Mouse (Mus musculus) CH12.LX (cell line): ENCODE data around the gene Itsn1. TPM values are rescaled to one million over a fixed set of nuclear protein-coding genes. Genes with fewer than 3 reads are reported as not detected.
A peak's percentile ranks its signal among the peaks of the same experiment; 100 is the strongest.

Source experiments
- DNase-seq: peaks from one replicate; pipeline ENCODE4 v3.0.0-alpha.2; 2013; ENCODE audit errors: extremely low read depth
- H3K27ac ChIP-seq: 2 replicates; pipeline ENCODE4 v1.5.1; 2012; ENCODE audit warnings: low read depth, mild to moderate bottlenecking, control low read depth, moderate library complexity; ENCODE audit not compliant: insufficient read depth
- H3K27me3 ChIP-seq: replicated peaks from 2 replicates; pipeline ENCODE3; 2012; ENCODE audit warnings: inconsistent platforms
- H3K36me3 ChIP-seq, 2 experiments: replicated peaks in 1 of 2; 2 replicates each; pipeline versions ENCODE3 to v1.6.1; 2012; ENCODE audit warnings: inconsistent platforms in 1 of 2, low read length in 1 of 2, mild to moderate bottlenecking in 1 of 2, mixed read lengths in 1 of 2, moderate library complexity in 1 of 2; ENCODE audit not compliant: control insufficient read depth in 1 of 2, insufficient read depth in 1 of 2
- H3K4me1 ChIP-seq, 2 experiments: 2 replicates each; pipeline ENCODE4 v1.6.1; 2012; ENCODE audit warnings: inconsistent platforms in 1 of 2, moderate library complexity in 1 of 2; ENCODE audit not compliant: insufficient read depth in 2 of 2, control insufficient read depth in 1 of 2
- H3K4me2 ChIP-seq: 2 replicates; pipeline ENCODE4 v1.6.1; 2012; ENCODE audit warnings: low read depth, mild to moderate bottlenecking, control low read depth; ENCODE audit not compliant: poor library complexity, insufficient read depth, severe bottlenecking
- H3K4me3 ChIP-seq, 3 experiments: fragments of 150-350 bp in 1 of 3; sonication (generic) in 1 of 3; replicated peaks in 1 of 3; 2 replicates each; pipeline versions ENCODE3 to v1.5.1; 2011 to 2012; ENCODE audit warnings: low read depth in 2 of 3, low read length in 2 of 3, mild to moderate bottlenecking in 2 of 3, moderate library complexity in 2 of 3, control low read depth in 1 of 3, improper control_type of control experiment in 1 of 3, inconsistent platforms in 1 of 3, mixed read lengths in 1 of 3; ENCODE audit not compliant: poor library complexity in 1 of 3
- H3K79me2 ChIP-seq: replicated peaks from 2 replicates; pipeline ENCODE4 v1.6.1; 2012; ENCODE audit warnings: mild to moderate bottlenecking, moderate library complexity; ENCODE audit not compliant: control insufficient read depth, poor library complexity, insufficient read depth, severe bottlenecking; ENCODE audit errors: extremely low read depth
- H3K9ac ChIP-seq: 2 replicates; pipeline ENCODE4 v1.6.1; 2012; ENCODE audit warnings: low read depth, mild to moderate bottlenecking, control low read depth, moderate library complexity; ENCODE audit not compliant: insufficient read depth
- H3K9me3 ChIP-seq: replicated peaks from 2 replicates; pipeline ENCODE3; 2012; ENCODE audit warnings: low read length, inconsistent platforms, mixed read lengths
- BHLHE40 ChIP-seq: IDR thresholded peaks from 2 replicates; pipeline ENCODE4 v1.6.1; 2011; ENCODE audit warnings: mild to moderate bottlenecking, low read depth, low read length, improper control_type of control experiment
- CHD1 ChIP-seq: IDR thresholded peaks from 2 replicates; pipeline ENCODE4 v1.6.1; 2012; ENCODE audit warnings: low read depth, low read length, improper control_type of control experiment, inconsistent platforms
- CHD2 ChIP-seq: IDR thresholded peaks from 2 replicates; pipeline ENCODE4 v1.6.1; 2011; ENCODE audit warnings: low read length, improper control_type of control experiment
- CTCF ChIP-seq, 2 experiments: IDR thresholded peaks in 1 of 2; conservative IDR thresholded peaks in 1 of 2; 2 replicates each; pipeline ENCODE4 v1.5.1; 2011 to 2012; ENCODE audit warnings: low read depth in 2 of 2, low read length in 2 of 2, improper control_type of control experiment in 1 of 2, inconsistent platforms in 1 of 2, mild to moderate bottlenecking in 1 of 2, moderate library complexity in 1 of 2
- E2F4 ChIP-seq: IDR thresholded peaks from 2 replicates; pipeline ENCODE4 v1.6.1; 2011; ENCODE audit warnings: low read depth, low read length, improper control_type of control experiment; ENCODE audit not compliant: insufficient replicate concordance
- ELF1 ChIP-seq: IDR thresholded peaks from 2 replicates; pipeline ENCODE4 v1.6.1; 2014; ENCODE audit warnings: low read depth, mild to moderate bottlenecking, inconsistent platforms, low read length, improper control_type of control experiment
- EP300 ChIP-seq: IDR thresholded peaks from 2 replicates; pipeline ENCODE4 v1.6.1; 2011; ENCODE audit warnings: low read length, improper control_type of control experiment
- ETS1 ChIP-seq: conservative IDR thresholded peaks from 2 replicates; pipeline ENCODE4 v1.6.1; 2012; ENCODE audit warnings: low read depth, mild to moderate bottlenecking, inconsistent platforms, low read length, improper control_type of control experiment, moderate library complexity
- GABPA ChIP-seq: IDR thresholded peaks from 2 replicates; pipeline ENCODE4 v1.6.1; 2012; ENCODE audit warnings: low read depth, low read length, improper control_type of control experiment, inconsistent platforms; ENCODE audit not compliant: insufficient replicate concordance
- HCFC1 ChIP-seq: IDR thresholded peaks from 2 replicates; pipeline ENCODE4 v1.6.1; 2012; ENCODE audit warnings: low read depth, mild to moderate bottlenecking, inconsistent platforms, low read length, improper control_type of control experiment
- IRF4 ChIP-seq: IDR thresholded peaks from 2 replicates; pipeline ENCODE4 v1.6.1; 2014; ENCODE audit warnings: low read depth, mild to moderate bottlenecking, inconsistent platforms, low read length, improper control_type of control experiment
- JUN ChIP-seq: IDR thresholded peaks from 2 replicates; pipeline ENCODE4 v1.6.1; 2011; ENCODE audit warnings: low read depth, mild to moderate bottlenecking, low read length, improper control_type of control experiment, moderate library complexity; ENCODE audit not compliant: insufficient read depth
- JUND ChIP-seq: conservative IDR thresholded peaks from 2 replicates; pipeline ENCODE4 v1.6.1; 2011; ENCODE audit warnings: low read depth, low read length, improper control_type of control experiment
- KAT2A ChIP-seq: IDR thresholded peaks from 2 replicates; pipeline ENCODE4 v1.6.1; 2012; ENCODE audit warnings: low read length, improper control_type of control experiment, inconsistent platforms; ENCODE audit not compliant: insufficient replicate concordance
- MAFK ChIP-seq: IDR thresholded peaks from 2 replicates; pipeline ENCODE4 v1.6.1; 2011; ENCODE audit warnings: low read length, improper control_type of control experiment; ENCODE audit not compliant: insufficient replicate concordance
- MAX ChIP-seq: IDR thresholded peaks from 2 replicates; pipeline ENCODE4 v1.6.1; 2011; ENCODE audit warnings: low read length, improper control_type of control experiment
- MAZ ChIP-seq: IDR thresholded peaks from 2 replicates; pipeline ENCODE4 v1.6.1; 2012; ENCODE audit warnings: low read depth, mild to moderate bottlenecking, inconsistent platforms, low read length, improper control_type of control experiment, moderate library complexity
- MEF2A ChIP-seq: IDR thresholded peaks from 2 replicates; pipeline ENCODE4 v1.6.1; 2014; ENCODE audit warnings: low read depth, mild to moderate bottlenecking, inconsistent platforms, low read length, improper control_type of control experiment, borderline replicate concordance
- MXI1 ChIP-seq: IDR thresholded peaks from 2 replicates; pipeline ENCODE4 v1.6.1; 2011; ENCODE audit warnings: mild to moderate bottlenecking, low read depth, low read length, improper control_type of control experiment
- MYC ChIP-seq: IDR thresholded peaks from 2 replicates; pipeline ENCODE4 v1.6.1; 2011; ENCODE audit warnings: low read depth, mild to moderate bottlenecking, improper control_type of control experiment, low read length
- NELFE ChIP-seq: IDR thresholded peaks from 2 replicates; pipeline ENCODE4 v1.6.1; 2011; ENCODE audit warnings: low read depth, low read length, improper control_type of control experiment
- NRF1 ChIP-seq: IDR thresholded peaks from 2 replicates; pipeline ENCODE4 v1.6.1; 2014; ENCODE audit warnings: low read depth, mild to moderate bottlenecking, inconsistent platforms, low read length, improper control_type of control experiment, moderate library complexity
- PAX5 ChIP-seq: IDR thresholded peaks from 2 replicates; pipeline ENCODE4 v1.6.1; 2012; ENCODE audit warnings: low read length, inconsistent platforms, mixed read lengths
- POLR2A ChIP-seq: IDR thresholded peaks from 2 replicates; pipeline ENCODE4 v1.6.1; 2011; ENCODE audit warnings: low read depth, mild to moderate bottlenecking, improper control_type of control experiment, low read length
- POLR2AphosphoS2 ChIP-seq: IDR thresholded peaks from 2 replicates; pipeline ENCODE4 v1.6.1; 2011; ENCODE audit warnings: low read depth, low read length, improper control_type of control experiment
- RAD21 ChIP-seq: IDR thresholded peaks from 2 replicates; pipeline ENCODE4 v1.6.1; 2011; ENCODE audit warnings: low read depth, mild to moderate bottlenecking, low read length, improper control_type of control experiment, moderate library complexity
- RCOR1 ChIP-seq: conservative IDR thresholded peaks from 2 replicates; pipeline ENCODE4 v1.6.1; 2012; ENCODE audit warnings: low read depth, mild to moderate bottlenecking, inconsistent platforms, low read length, improper control_type of control experiment
- SIN3A ChIP-seq: IDR thresholded peaks from 2 replicates; pipeline ENCODE4 v1.6.1; 2012; ENCODE audit warnings: low read length, improper control_type of control experiment, inconsistent platforms
- SMC3 ChIP-seq: IDR thresholded peaks from 2 replicates; pipeline ENCODE4 v1.6.1; 2011; ENCODE audit warnings: low read depth, low read length, improper control_type of control experiment
- TBP ChIP-seq: conservative IDR thresholded peaks from 2 replicates; pipeline ENCODE4 v1.6.1; 2011; ENCODE audit warnings: low read depth, low read length, improper control_type of control experiment
- TCF12 ChIP-seq: IDR thresholded peaks from 2 replicates; pipeline ENCODE4 v1.6.1; 2014; ENCODE audit warnings: low read depth, mild to moderate bottlenecking, inconsistent platforms, low read length, improper control_type of control experiment
- UBTF ChIP-seq: IDR thresholded peaks from 2 replicates; pipeline ENCODE4 v1.6.1; 2012; ENCODE audit warnings: low read depth, mild to moderate bottlenecking, inconsistent platforms, low read length, improper control_type of control experiment, moderate library complexity
- USF1 ChIP-seq: IDR thresholded peaks from 2 replicates; pipeline ENCODE4 v1.6.1; 2014; ENCODE audit warnings: low read depth, mild to moderate bottlenecking, inconsistent platforms, low read length, improper control_type of control experiment
- USF2 ChIP-seq: conservative IDR thresholded peaks from 2 replicates; pipeline ENCODE4 v1.6.1; 2011; ENCODE audit warnings: low read depth, low read length, improper control_type of control experiment
- ZC3H11A ChIP-seq: IDR thresholded peaks from 2 replicates; pipeline ENCODE4 v1.6.1; 2012; ENCODE audit warnings: low read depth, mild to moderate bottlenecking, inconsistent platforms, low read length, improper control_type of control experiment
- ZKSCAN1 ChIP-seq: IDR thresholded peaks from 2 replicates; pipeline ENCODE4 v1.6.1; 2012; ENCODE audit warnings: low read depth, inconsistent platforms, low read length, improper control_type of control experiment, borderline replicate concordance
- ZMIZ1 ChIP-seq: IDR thresholded peaks from 2 replicates; pipeline ENCODE4 v1.6.1; 2012; ENCODE audit warnings: low read depth, mild to moderate bottlenecking, inconsistent platforms, low read length, improper control_type of control experiment
- ZNF384 ChIP-seq: IDR thresholded peaks from 2 replicates; pipeline ENCODE4 v1.6.1; 2012; ENCODE audit warnings: low read depth, low read length, improper control_type of control experiment, inconsistent platforms
- dilution Hi-C: fragments of 300-500 bp; cut with MboI; formaldehyde crosslinking; loops from 2 replicates; pipeline ENCODE4 v1.14.3; 2020; ENCODE audit warnings: low sequenced_read_pairs; ENCODE audit not compliant: extremely low pct_unique_long_range_greater_than_20kb, extremely low pct_ligation_motif_present
- in situ Hi-C: fragments of 300-500 bp; cut with MboI; formaldehyde crosslinking; loops from 3 replicates; pipeline ENCODE4 v1.14.3; 2019; ENCODE audit warnings: low sequenced_read_pairs, low pct_ligation_motif_present, low pct_unique_long_range_greater_than_20kb, mixed read lengths
- polyA plus RNA-seq: library from polyadenylated mRNA; unstranded; fragments of >175 nt; gene quantifications from 2 replicates; pipeline ENCODE4 v1.2.1, GENCODE M21; 2012; ENCODE audit warnings: low read depth; ENCODE audit not compliant: insufficient read length
- total RNA-seq, 2 experiments: library from RNA; depleted of rRNA; stranded (reverse); fragments of 300-350 nt in 1 of 2; fragments of >200 nt in 1 of 2; gene quantifications; 2 replicates each; pipeline ENCODE4 v1.2.3; 2012 to 2014

Gene Itsn1
- total and polyA plus RNA-seq, 3 experiments = 32.5 to 54.5 (median 46.3) TPM

DNA sequence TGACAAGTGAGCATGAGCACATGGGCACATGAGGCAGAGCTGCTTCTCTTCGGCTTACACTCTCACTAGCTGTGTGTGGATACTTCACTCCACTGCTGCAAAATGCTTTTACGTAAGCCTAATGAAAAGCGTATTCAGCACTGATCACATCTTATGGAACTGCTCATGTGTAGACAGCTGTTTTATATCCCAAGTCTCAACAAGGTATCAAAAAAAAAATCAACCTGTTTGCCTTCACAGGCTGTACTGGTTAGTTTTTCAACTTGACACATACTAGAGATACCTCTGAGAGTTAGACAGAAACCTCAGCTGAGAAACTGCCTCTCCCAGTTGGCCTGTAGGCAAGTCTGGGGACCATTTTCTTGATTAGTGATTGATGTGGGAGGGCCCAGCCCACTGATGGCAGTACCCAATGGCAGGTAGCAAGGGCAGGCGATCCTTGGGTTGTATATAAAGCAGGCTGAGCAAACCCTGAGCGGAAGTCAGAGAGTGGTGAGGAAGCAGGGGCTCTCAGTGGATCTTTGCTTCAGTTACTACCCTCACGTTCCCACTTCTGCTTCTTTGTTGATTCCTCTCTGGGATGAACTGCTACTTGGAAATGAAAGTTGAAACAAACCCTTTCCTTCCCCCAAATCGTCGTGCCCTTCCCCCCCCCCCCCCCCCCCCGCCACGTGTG is 203.9 kb downstream of the Itsn1 start:
- Histone ChIP-seq H3K4me2 (peak overlapping the region; percentile 81), H3K9me3 (no peaks in the 10 kb centered on the region), H3K36me3 (peaks cover 14 to 23% of the 10 kb centered on the region in 2 experiments), H3K27me3 (no peaks in the 10 kb centered on the region), H3K9ac (peak overlapping the region; percentile 49), H3K27ac (peak overlapping the region; percentile 41; the same call in 1 of the 2 replicates), H3K4me3 (peak overlapping the region in 1 of 3 experiments; percentile 9), H3K4me1 (peaks cover 4 to 34% of the 10 kb centered on the region in 2 experiments; a peak in 2 of 4 replicates), H3K79me2 (peaks cover 27% of the 10 kb centered on the region)
- in situ Hi-C loops (loop anchor here (10.0 kb wide), 1 partner anchor 512 kb away; no protein-coding TSS in a partner anchor), dilution Hi-C loops (no loop called here)
- peak; percentile 74 for DNase-seq
- TF ChIP-seq ZMIZ1 = no peak; the same call in 1 of the 2 replicates
- TF ChIP-seq USF1 = no peak
- no peak for TF ChIP-seq JUN
- TF ChIP-seq ZC3H11A = no peak
- no peak for TF ChIP-seq RAD21
- no peak for TF ChIP-seq ZKSCAN1
- TF ChIP-seq NRF1 = no peak
- peak; percentile 46; the same call in 1 of the 2 replicates for TF ChIP-seq BHLHE40
- peak; percentile 48; the same call in 1 of the 2 replicates for TF ChIP-seq POLR2AphosphoS2
- TF ChIP-seq SMC3 = no peak
- no peak for TF ChIP-seq KAT2A
- peak; percentile 45; the same call in 1 of the 2 replicates for TF ChIP-seq RCOR1
- TF ChIP-seq NELFE = peak; percentile 64
- TF ChIP-seq E2F4 = 0 out of 2 replicates have a peak, but pooled peaks have one; percentile 56
- no peak for TF ChIP-seq JUND
- TF ChIP-seq ETS1 = no peak; the same call in 1 of the 2 replicates
- no peak for TF ChIP-seq UBTF
- no peak for TF ChIP-seq MAFK
- TF ChIP-seq MEF2A = no peak
- TF ChIP-seq GABPA = no peak
- TF ChIP-seq HCFC1 = no peak
- TF ChIP-seq USF2 = no peak
- TF ChIP-seq MAZ = no peak
- peak; percentile 72; the same call in 1 of the 2 replicates for TF ChIP-seq ELF1
- TF ChIP-seq MXI1 = peak; percentile 58
- peak; percentile 95 for TF ChIP-seq TBP
- TF ChIP-seq MAX = no peak
- TF ChIP-seq ZNF384 = no peak
- TF ChIP-seq SIN3A = 0 out of 2 replicates have a peak, but pooled peaks have one; percentile 46
- peak; percentile 53; the same call in 1 of the 2 replicates for TF ChIP-seq TCF12
- no peak for TF ChIP-seq EP300
- TF ChIP-seq CHD2 = no peak
- TF ChIP-seq IRF4 = no peak
- peak; percentile 91 for TF ChIP-seq POLR2A
- TF ChIP-seq PAX5 = no peak
- TF ChIP-seq CHD1 = no peak
- TF ChIP-seq MYC = peak; percentile 54; the same call in 1 of the 2 replicates
- TF ChIP-seq CTCF (conservative IDR thresholded peaks at IDR 0.05 in 1 of 2, IDR thresholded peaks at IDR 0.05 in 1 of 2; ENCODE audit: low read depth in 2 of 2, low read length in 2 of 2) = no peak
